Mouse (Mus musculus) testis, adult 2 months (tissue): ENCODE results near the gene Spred2.

Experiments used
- CTCF ChIP-seq: fragments of 200-500 bp; IDR thresholded peaks from 2 replicates; pipeline ENCODE4 v1.5.1; 2012; ENCODE audit warnings: low read depth, mild to moderate bottlenecking, inconsistent platforms, low read length, moderate library complexity; ENCODE audit not compliant: control insufficient read depth, insufficient read depth, insufficient replicate concordance
- POLR2A ChIP-seq: fragments of 200-500 bp; IDR thresholded peaks from 2 replicates; pipeline ENCODE4 v1.6.1; 2012; ENCODE audit warnings: low read depth, mild to moderate bottlenecking, inconsistent platforms, low read length, moderate library complexity; ENCODE audit not compliant: control insufficient read depth

- TF ChIP-seq POLR2A (no peak), CTCF (no peak)
Observed at GRCm38 (mm10) chr11:19881342-19881741, 42.8 kb upstream of the Spred2 start.
